9 mouse cellular contexts compared by ENCODE assay signal in genomic region chr2:167060761-167061160, GRCm38 (mm10). TPM values are rescaled to one million over a fixed set of nuclear protein-coding genes. Genes with fewer than 3 reads are reported as not detected.
DNase-seq lines count a peak whose midpoint lies in the region; ATAC-seq lines count a peak whose summit lies in the region.
"Had no signal": no experiment of that assay in that cellular context is flagged by ENCODE, and none has a peak within 500 bp of the region (broad histone marks: within the 10 kb centered on the region; RNA-seq: fewer than 3 reads in every experiment).

No protein-coding gene starts in this region.

- peak overlapping the region; percentile 78 for H3K4me2 ChIP-seq in kidney, embryonic 14.5 days (replicated peaks; ENCODE audit: low read depth, low read length)
- H3K4me2 ChIP-seq in forebrain, embryonic 14.5 days (ENCODE audit: low read length) = no peak overlapping the region; the same call in 1 of the 2 replicates

- peaks cover 40% of the 10 kb centered on the region for H3K36me3 ChIP-seq in kidney, embryonic 14.5 days (ENCODE audit: control insufficient read depth, insufficient read depth, low read length)
- peaks cover 44% of the 10 kb centered on the region for H3K36me3 ChIP-seq in forebrain, embryonic 14.5 days (ENCODE audit: control insufficient read depth, insufficient read depth, low read length)
- peaks cover 25% of the 10 kb centered on the region for H3K36me3 ChIP-seq in macrophage (ENCODE audit: inconsistent target)

- H3K79me2 ChIP-seq in macrophage (ENCODE audit: inconsistent target) = peaks cover 83% of the 10 kb centered on the region

- no peaks in the 10 kb centered on the region for H3K27me3 ChIP-seq in kidney, embryonic 14.5 days (ENCODE audit: control insufficient read depth, insufficient read depth, low read length)
- no peaks in the 10 kb centered on the region for H3K27me3 ChIP-seq in forebrain, embryonic 14.5 days (replicated peaks; ENCODE audit: control insufficient read depth, insufficient read depth, low read length)
- H3K27me3 ChIP-seq: Patski had no signal

- peaks cover 25% of the 10 kb centered on the region for H3K4me1 ChIP-seq in kidney, embryonic 14.5 days (ENCODE audit: control insufficient read depth, insufficient read depth, low read length)
- peaks cover 18% of the 10 kb centered on the region for H3K4me1 ChIP-seq in forebrain, embryonic 14.5 days (ENCODE audit: control insufficient read depth, insufficient read depth, low read length)

- peak overlapping the region; percentile 85; the same call in 1 of the 2 replicates for H3K4me3 ChIP-seq in kidney, embryonic 14.5 days (ENCODE audit: low read length)
- H3K4me3 ChIP-seq in forebrain, embryonic 14.5 days (ENCODE audit: low read depth, low read length) = no peak overlapping the region
- H3K4me3 ChIP-seq in macrophage (ENCODE audit: inconsistent target) = peak overlapping the region; percentile 86

- peak overlapping the region; percentile 81 for H3K27ac ChIP-seq in kidney, embryonic 14.5 days (ENCODE audit: low read depth, low read length)
- no peak overlapping the region for H3K27ac ChIP-seq in forebrain, embryonic 14.5 days (ENCODE audit: low read depth, low read length)
- peak overlapping the region; percentile 95 for H3K27ac ChIP-seq in macrophage

- no peak for ATAC-seq in kidney, embryonic 14.5 days (ENCODE audit: low FRiP score, low TSS enrichment)
- ATAC-seq in forebrain, embryonic 14.5 days = no peak
- ATAC-seq in monocyte, adult 5-6 weeks (replicated peaks; ENCODE audit: insufficient number of reproducible peaks, low FRiP score, low TSS enrichment, poor library complexity, severe bottlenecking) = no peak
- ATAC-seq: Patski had no signal

- DNase-seq in kidney, adult 18-20 months = no peak
- DNase-seq in Muller cell, postnatal 12 days (ENCODE audit: inconsistent ontology term) = peak; percentile 24
- no peak for DNase-seq in forebrain, embryonic 14.5 days (ENCODE audit: low spot score)
- no peak for DNase-seq in cerebellum, postnatal 14 days
- no peak for DNase-seq in adrenal gland, postnatal 10 days

- H3K9me3 ChIP-seq in kidney, embryonic 14.5 days (ENCODE audit: control insufficient read depth, low read length) = no peaks in the 10 kb centered on the region
- H3K9me3 ChIP-seq in forebrain, embryonic 14.5 days (replicated peaks; ENCODE audit: control insufficient read depth, low read length) = no peaks in the 10 kb centered on the region

- H3K9ac ChIP-seq in kidney, embryonic 14.5 days (ENCODE audit: low read depth, low read length) = peak overlapping the region; percentile 45; the same call in 1 of the 2 replicates
- H3K9ac ChIP-seq in forebrain, embryonic 14.5 days (ENCODE audit: low read length) = peak overlapping the region; percentile 10; the same call in 1 of the 2 replicates

RNA-seq across cellular contexts. Expression of gene Znfx1, which starts 2.1 kb away (rescaled TPM):
- 4.3 and 10.5 TPM in 2 replicates for polyA plus RNA-seq in kidney, embryonic 14.5 days (2014; fragmentation: Nextera tagmentation; extraction: Ambion mirVana)
- 4.9 and 5.9 TPM in 2 replicates for polyA plus RNA-seq in forebrain, embryonic 14.5 days (2014; fragmentation: Nextera tagmentation; extraction: Ambion mirVana)
- total RNA-seq in macrophage (2018; cell fraction: chromatin; rRNA removed) = 100 to 1,000 TPM; 140 to 707 (median 513) TPM
- 100 to 1,000 TPM; 148 to 640 (median 330) TPM for total RNA-seq in macrophage (2018; cell fraction: cytosol; rRNA removed)
- total RNA-seq in macrophage (2018; cell fraction: nucleus; rRNA removed) = 100 to 1,000 TPM; 164 to 846 (median 558) TPM
- polyA plus RNA-seq in macrophage (2018) = 128 to 243 TPM (median 153 TPM) in 3 replicates
- 25.0 to 58.3 TPM (median 29.7 TPM) in 3 replicates for total RNA-seq in monocyte, adult 5-6 weeks (2017)
- total RNA-seq in adrenal gland, postnatal 10 days (2021) = 10 to 100 TPM; 31.2 to 36.5 TPM

RNA-seq across cellular contexts. Expression of gene Ddx27, which starts 45.8 kb away (rescaled TPM):
- 43.5 and 55.8 TPM in 2 replicates for polyA plus RNA-seq in kidney, embryonic 14.5 days (2014; fragmentation: Nextera tagmentation; extraction: Ambion mirVana)
- 23.2 and 27.8 TPM in 2 replicates for polyA plus RNA-seq in forebrain, embryonic 14.5 days (2014; fragmentation: Nextera tagmentation; extraction: Ambion mirVana)
- 100 to 1,000 TPM in 1 of 26 experiments, 10 to 100 TPM in 25; 22.9 to 107 (median 48.0) TPM for total RNA-seq in macrophage (2018; cell fraction: chromatin; rRNA removed)
- total RNA-seq in macrophage (2018; cell fraction: cytosol; rRNA removed) = 10 to 100 TPM; 16.7 to 23.4 (median 20.4) TPM
- total RNA-seq in macrophage (2018; cell fraction: nucleus; rRNA removed) = 10 to 100 TPM; 16.6 to 64.4 (median 23.7) TPM
- polyA plus RNA-seq in macrophage (2018) = 15.6 to 38.1 TPM (median 33.2 TPM) in 3 replicates
- total RNA-seq in monocyte, adult 5-6 weeks (2017) = 80.0 to 90.5 TPM (median 85.6 TPM) in 3 replicates
- 10 to 100 TPM; 32.1 to 34.6 TPM for total RNA-seq in adrenal gland, postnatal 10 days (2021)

Comparison
In these comparisons a context has a peak if more than half of its experiments do, and no peak if none do; other contexts are left out.
1. RNA of gene Znfx1, which starts 2.1 kb away (polyA plus RNA-seq): 128 to 243 TPM in macrophage; 4.3 to 10.5 TPM in kidney, embryonic 14.5 days and 4.9 to 5.9 TPM in forebrain, embryonic 14.5 days; every median in the first group is over 10 times any median in the second.